Mouse (Mus musculus) lung, postnatal 0 days (tissue): Measurements from ENCODE around the gene Eif2s2.

Source experiments
- CTCF ChIP-seq: IDR thresholded peaks from 2 replicates; pipeline ENCODE4 v1.5.1; 2016; ENCODE audit warnings: antibody characterized with exemption, mild to moderate bottlenecking
- EP300 ChIP-seq: IDR thresholded peaks from 2 replicates; pipeline ENCODE4 v1.6.1; 2016; ENCODE audit warnings: antibody characterized with exemption, mild to moderate bottlenecking, control low read depth

DNA sequence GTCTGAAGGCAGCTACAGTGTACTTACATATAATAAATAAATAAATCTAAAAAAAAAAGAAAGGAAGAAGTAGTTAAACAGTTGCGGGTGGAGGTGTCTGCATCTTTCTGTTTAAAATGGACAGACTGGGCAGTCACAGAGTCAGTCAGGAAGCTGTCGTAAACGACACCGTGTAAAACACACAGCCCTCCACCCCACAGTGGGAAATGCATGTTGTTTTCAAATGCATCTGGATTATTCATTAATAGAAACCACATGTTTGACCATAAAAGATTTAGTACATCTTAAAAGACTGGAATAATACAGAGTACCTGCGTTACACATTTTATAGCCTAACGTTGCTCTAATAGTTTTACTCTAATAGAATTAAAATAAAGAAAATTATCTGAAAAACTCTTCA lies 34.1 kb upstream of the Eif2s2 start:
- TF ChIP-seq CTCF (no peak), EP300 (no peak)
